Comparison of ENCODE assay signal across 18 mouse cellular contexts in the genomic region with DNA sequence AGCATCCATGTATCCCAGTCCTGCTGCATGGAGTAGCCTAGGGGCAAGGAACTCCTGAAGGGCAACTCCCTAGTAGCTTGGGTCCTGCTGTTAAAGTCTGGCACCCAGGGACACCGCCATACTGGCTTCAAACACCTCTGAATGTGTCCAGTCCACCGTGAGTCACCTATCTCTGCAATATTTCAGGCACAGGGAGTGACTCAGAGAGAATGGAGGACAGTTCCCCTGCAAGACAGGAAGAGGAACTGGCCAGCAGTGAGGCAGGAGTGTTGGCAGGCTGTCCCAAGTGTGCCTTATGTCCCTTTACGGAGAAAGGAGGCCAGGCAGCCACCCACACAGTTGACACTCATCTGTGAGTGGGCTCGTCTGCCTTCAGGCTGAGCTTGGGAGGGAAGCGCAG. TPM values are rescaled to one million over a fixed set of nuclear protein-coding genes. Genes with fewer than 3 reads are reported as not detected.
DNase-seq lines count a peak whose midpoint lies in the region; ATAC-seq lines count a peak whose summit lies in the region.
"Had no signal": no experiment of that assay in that cellular context is flagged by ENCODE, and none has a peak within 500 bp of the region (broad histone marks: within the 10 kb centered on the region; RNA-seq: fewer than 3 reads in every experiment).

No protein-coding gene starts in this region.

- H3K27ac ChIP-seq in hindbrain, embryonic 12.5 days: no peak overlapping the region
- H3K27ac ChIP-seq: forebrain, embryonic 12.5 days; heart, embryonic 13.5 days; midbrain, embryonic 12.5 days had no signal

- no peak for ATAC-seq in hindbrain, embryonic 12.5 days (ENCODE audit: low FRiP score)
- ATAC-seq: hindbrain, embryonic 16.5 days; intestine, postnatal 0 days had no signal

- DNase-seq in adrenal gland, adult (ENCODE audit: inconsistent age in 2 of 2, low spot score in 1 of 2): peak; percentile 14 to 53
- no peak for DNase-seq in adrenal gland, postnatal 4 days (ENCODE audit: low spot score in 2 of 2)
- peak; percentile 34 for DNase-seq in right cerebral cortex, adult 18-20 months
- no peak for DNase-seq in right cerebral cortex, postnatal 10 days (ENCODE audit: low spot score in 2 of 2)
- DNase-seq in adrenal gland, postnatal 25 days: peak; percentile 2
- DNase-seq in thymus, postnatal 25 days: no peak
- DNase-seq in thymus, postnatal 10 days (ENCODE audit: low spot score in 2 of 2): no peak
- DNase-seq: cerebellum, postnatal 10 days; gastrocnemius, postnatal 36 days; heart, postnatal 36 days; kidney, postnatal 10 days; lung, postnatal 14 days had no signal

- no peak overlapping the region for H3K9ac ChIP-seq in hindbrain, embryonic 12.5 days
- H3K9ac ChIP-seq: forebrain, embryonic 12.5 days; heart, embryonic 13.5 days; midbrain, embryonic 12.5 days had no signal

- 83% methylated on average over 5 of the region's 5 CpGs for WGBS in hindbrain, embryonic 12.5 days

- no peak overlapping the region for H3K4me2 ChIP-seq in hindbrain, embryonic 12.5 days (replicated peaks)
- H3K4me2 ChIP-seq: forebrain, embryonic 12.5 days; heart, embryonic 13.5 days; midbrain, embryonic 12.5 days had no signal

- H3K36me3 ChIP-seq in hindbrain, embryonic 12.5 days: no peaks in the 10 kb centered on the region
- H3K36me3 ChIP-seq: forebrain, embryonic 12.5 days; heart, embryonic 13.5 days; midbrain, embryonic 12.5 days had no signal

- no peaks in the 10 kb centered on the region for H3K27me3 ChIP-seq in hindbrain, embryonic 12.5 days
- H3K27me3 ChIP-seq: forebrain, embryonic 12.5 days; heart, embryonic 13.5 days; midbrain, embryonic 12.5 days had no signal

- H3K4me1 ChIP-seq in hindbrain, embryonic 12.5 days: no peaks in the 10 kb centered on the region
- H3K4me1 ChIP-seq: forebrain, embryonic 12.5 days; heart, embryonic 13.5 days; midbrain, embryonic 12.5 days had no signal

- H3K9me3 ChIP-seq in hindbrain, embryonic 12.5 days (replicated peaks): no peaks in the 10 kb centered on the region
- H3K9me3 ChIP-seq: forebrain, embryonic 12.5 days; midbrain, embryonic 12.5 days had no signal

- no peak overlapping the region for H3K4me3 ChIP-seq in hindbrain, embryonic 12.5 days
- H3K4me3 ChIP-seq: forebrain, embryonic 12.5 days; heart, embryonic 13.5 days; midbrain, embryonic 12.5 days had no signal

RNA-seq across cellular contexts. Expression of a gene that starts 53.9 kb away (rescaled TPM):
- 10 to 100 TPM; 23.4 to 25.6 TPM for total RNA-seq in adrenal gland, postnatal 4 days (2021)
- total RNA-seq in adrenal gland, postnatal 25 days (2021): 16.3 and 24.9 TPM in 2 replicates
- 52.6 and 54.2 TPM in 2 replicates for polyA plus RNA-seq in hindbrain, embryonic 12.5 days (2016; fragmentation: Nextera tagmentation; extraction: Ambion mirVana)

Comparison
In these comparisons a context has a peak if more than half of its experiments do, and no peak if none do; other contexts are left out.
1. DNase-seq: peak in adrenal gland, adult (2 of 2), right cerebral cortex, adult 18-20 months (single experiment) and adrenal gland, postnatal 25 days (single experiment); none in adrenal gland, postnatal 4 days (0 of 2), right cerebral cortex, postnatal 10 days (0 of 2), thymus, postnatal 25 days (single experiment) and thymus, postnatal 10 days (0 of 2).